Mouse (Mus musculus) left cerebral cortex, postnatal 36 days (tissue): ENCODE results near the gene Alpk1. TPM values are rescaled to one million over a fixed set of nuclear protein-coding genes. Genes with fewer than 3 reads are reported as not detected.

ENCODE experiments used
- DNase-seq, 2 experiments: peaks; one replicate each; pipeline ENCODE4 v3.0.0; 2021 to 2022; ENCODE audit warnings: low spot score in 2 of 2, mixed read lengths in 1 of 2
- intact Hi-C: fragments of 180-260 bp; cut with DNase I; formaldehyde crosslinking; loops from one replicate; pipeline ENCODE4 v1.15.1; 2025
- total RNA-seq, 2 experiments: library from RNA; stranded (reverse); gene quantifications; 2 replicates each; pipeline ENCODE4 v1.2.3; 2021

The Alpk1 gene
- 1 to 10 TPM; 3.0 to 4.6 TPM for total RNA-seq

DNA sequence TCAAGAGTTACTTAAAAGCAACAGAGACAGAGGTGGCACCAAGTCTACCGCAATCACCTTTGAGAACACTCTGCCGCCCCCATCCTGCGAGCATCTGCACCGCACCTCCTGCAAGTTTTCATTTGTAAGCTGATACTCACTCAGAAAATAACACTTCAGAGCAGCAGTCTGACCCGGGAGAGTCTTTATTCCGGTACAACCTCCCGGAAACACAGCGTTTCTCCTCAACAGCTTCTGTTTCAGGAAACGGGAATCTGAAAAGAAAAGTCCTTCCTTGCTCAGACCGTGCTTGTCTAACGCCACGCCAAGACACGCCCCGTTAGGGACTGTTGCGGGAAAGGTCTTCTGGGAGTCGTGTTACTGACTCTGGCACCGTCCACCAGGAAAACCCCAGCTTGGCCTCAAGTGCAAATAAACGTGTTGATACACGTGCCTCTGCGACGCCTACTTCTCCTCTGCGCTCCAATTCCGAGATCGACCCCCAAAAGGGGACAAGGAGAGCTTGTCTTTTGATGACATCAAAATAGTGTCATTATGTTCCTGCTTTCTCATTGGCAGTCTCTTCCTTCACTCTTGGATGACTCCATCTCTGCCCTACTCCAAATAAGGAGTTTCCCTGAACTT lies at the start of gene Alpk1:
TSS of gene Alpk1 (minus strand) at position 507 of the 624 bp plus-strand sequence.
- DNase-seq: peak; percentile 26 to 34

DNA sequence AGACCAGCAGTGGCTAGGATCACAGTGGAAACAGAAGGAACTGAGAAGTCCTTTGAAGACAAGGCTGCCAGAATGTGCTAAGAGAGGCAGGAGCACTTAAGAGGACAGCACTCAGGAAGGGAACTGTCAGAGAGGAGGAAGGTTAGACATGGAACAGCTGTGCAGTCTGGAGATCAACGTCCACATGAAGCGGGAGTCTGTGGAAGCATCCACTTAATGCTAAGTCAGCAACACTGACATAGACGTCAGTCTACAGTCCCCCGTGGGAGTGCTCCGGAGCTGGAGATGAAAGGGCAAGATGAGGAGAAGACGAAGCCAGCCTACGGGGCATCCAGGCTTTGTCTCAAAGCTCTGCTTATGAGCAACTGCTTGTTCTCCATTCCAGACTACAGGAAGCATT lies 46.8 kb upstream of the Alpk1 start:
- no peak for DNase-seq

More for the DNA sequence above, at the start of gene Alpk1:
- intact Hi-C loops: no loop called here

GRCm38 (mm10) chr3:127826503-127826902 lies 46.2 kb upstream of the Alpk1 start:
- DNase-seq: no peak
- intact Hi-C loops: no loop called here

More for the DNA sequence above, 46.8 kb upstream of the Alpk1 start:
- intact Hi-C loops: no loop called here

DNA sequence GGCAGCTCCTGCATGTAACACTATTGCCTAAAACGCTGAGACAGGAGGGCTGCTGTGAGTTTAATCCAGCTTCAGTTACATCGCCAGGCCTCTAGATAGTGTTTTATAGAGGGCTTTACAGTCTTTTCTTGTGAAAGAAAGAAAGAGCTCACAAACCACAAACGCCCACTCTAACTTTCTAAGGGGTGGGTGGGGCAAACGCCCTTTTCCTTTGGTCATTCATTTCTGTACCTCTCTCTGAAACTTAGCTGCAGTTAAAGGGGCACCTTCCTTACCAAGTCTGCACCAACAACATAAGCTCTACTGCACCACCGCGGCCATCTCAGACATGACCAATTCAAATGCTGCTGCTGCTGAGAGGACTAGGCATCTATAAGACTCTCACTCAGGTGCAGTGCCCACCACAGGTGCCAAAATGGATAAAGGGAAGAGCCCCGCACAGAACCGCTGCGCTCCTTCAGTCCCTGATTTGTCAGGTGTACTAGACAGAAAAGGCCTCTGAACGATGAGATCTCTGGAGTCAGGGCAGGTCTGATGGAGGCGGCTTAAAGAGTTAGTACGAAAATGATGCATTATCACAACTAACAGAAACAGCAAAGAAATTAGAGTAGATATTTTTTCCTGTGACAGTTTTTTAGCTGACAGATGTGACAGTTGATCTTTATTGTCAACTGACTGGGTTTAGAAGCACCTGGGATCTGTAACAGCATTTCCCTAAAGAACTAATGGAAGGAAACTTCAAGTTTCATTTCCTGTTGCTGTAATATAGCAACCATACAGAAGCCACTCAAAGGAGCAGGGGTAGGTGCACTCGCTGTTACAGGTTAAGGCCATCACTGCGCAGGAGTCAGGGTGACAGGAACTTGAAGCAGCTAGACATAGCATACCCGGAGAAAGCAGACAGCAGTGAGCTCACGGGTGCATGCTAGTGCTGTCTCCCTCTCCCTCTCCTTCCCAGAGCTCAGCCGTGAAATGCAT lies 43.8 kb upstream of the Alpk1 start:
- no peak for DNase-seq
- intact Hi-C loops: no loop called here

GRCm38 (mm10) chr3:127821209-127821608 lies 40.9 kb upstream of the Alpk1 start:
- no peak for DNase-seq
- intact Hi-C loops: no loop called here

GRCm38 (mm10) chr3:127820400-127820799 lies 40.1 kb upstream of the Alpk1 start:
- DNase-seq: no peak
- intact Hi-C loops: no loop called here

- DNase-seq: no peak
Measured at GRCm38 (mm10) chr3:127818694-127819663, 38.7 kb upstream of the Alpk1 start.

GRCm38 (mm10) chr3:127817120-127817683 lies 36.9 kb upstream of the Alpk1 start:
- intact Hi-C loops: no loop called here
- DNase-seq: no peak

More at GRCm38 (mm10) chr3:127818694-127819663, 38.7 kb upstream of the Alpk1 start:
- intact Hi-C loops: no loop called here

- intact Hi-C loops: no loop called here
Measured at GRCm38 (mm10) chr3:127809103-127809502, 28.8 kb upstream of the Alpk1 start.

DNA sequence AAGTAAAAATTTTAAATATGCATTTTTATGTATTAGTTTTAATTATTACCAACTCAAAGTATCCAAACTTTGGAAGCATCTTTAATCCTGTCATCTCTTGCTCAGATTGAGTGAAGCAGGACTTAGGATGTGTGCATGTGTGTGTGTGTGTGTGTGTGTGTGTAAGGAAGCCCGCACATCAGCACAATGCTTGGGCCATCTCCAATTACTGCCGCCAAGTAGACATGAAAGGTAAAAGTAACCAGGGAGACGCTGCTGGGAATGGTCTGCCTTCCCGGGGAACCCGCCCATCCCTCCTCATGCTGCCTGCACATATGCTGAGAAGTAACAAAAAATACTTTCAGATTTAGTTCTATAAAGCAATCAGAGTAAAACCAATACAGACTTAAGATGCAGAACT lies 27.5 kb upstream of the Alpk1 start:
- intact Hi-C loops: no loop called here
- DNase-seq: no peak

More at GRCm38 (mm10) chr3:127809103-127809502, 28.8 kb upstream of the Alpk1 start:
- no peak for DNase-seq

GRCm38 (mm10) chr3:127805991-127806390 lies 25.7 kb upstream of the Alpk1 start:
- DNase-seq: no peak
- intact Hi-C loops: no loop called here

DNA sequence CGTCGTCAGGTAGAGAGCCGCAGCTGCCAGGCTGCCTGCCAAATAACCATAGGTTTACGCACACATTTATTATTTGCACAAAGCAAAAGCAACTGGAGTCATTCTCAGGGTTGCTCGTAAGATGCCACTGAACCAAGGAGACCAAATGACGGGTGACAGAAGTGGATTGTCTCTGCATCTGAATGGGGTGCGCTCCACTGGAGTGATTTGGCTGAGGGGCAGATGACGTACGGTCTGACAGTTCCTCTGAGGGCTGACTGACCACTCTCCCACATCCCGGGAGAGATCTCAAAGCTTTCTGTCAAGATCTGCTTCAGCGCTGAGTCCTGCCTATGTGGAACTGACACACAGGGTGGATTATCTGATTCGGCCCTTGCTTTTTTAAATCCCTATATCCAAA lies 24.7 kb upstream of the Alpk1 start:
- no peak for DNase-seq
- intact Hi-C loops: no loop called here

GRCm38 (mm10) chr3:127804439-127804838 lies 24.1 kb upstream of the Alpk1 start:
- DNase-seq: no peak
- intact Hi-C loops: no loop called here

DNA sequence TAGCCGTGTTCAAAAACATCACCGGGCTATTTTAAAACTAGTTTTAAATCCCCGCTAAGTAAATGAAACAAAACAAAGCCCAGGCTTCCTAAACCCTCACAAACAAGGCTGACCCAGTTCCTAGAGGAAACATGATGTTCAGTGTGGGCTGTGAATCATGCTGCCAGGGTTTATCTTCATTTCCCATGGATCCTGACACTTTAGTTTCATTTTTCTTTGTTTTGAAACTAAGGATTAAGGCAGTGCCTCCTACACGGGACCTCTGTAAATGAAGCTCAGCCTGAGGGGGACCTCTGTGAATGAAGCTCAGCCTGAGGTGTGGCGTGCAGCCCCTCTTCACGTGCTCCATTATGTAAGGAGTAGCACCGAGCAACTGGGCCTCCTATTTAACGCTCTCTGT lies 22.5 kb upstream of the Alpk1 start:
- DNase-seq: peak; percentile 23 to 42

GRCm38 (mm10) chr3:127801162-127801561 lies 20.8 kb upstream of the Alpk1 start:
- intact Hi-C loops: no loop called here
- no peak for DNase-seq

More for the DNA sequence above, 22.5 kb upstream of the Alpk1 start:
- intact Hi-C loops: no loop called here

GRCm38 (mm10) chr3:127796271-127796670 lies 15.9 kb upstream of the Alpk1 start:
- no peak for DNase-seq
- intact Hi-C loops: no loop called here

DNA sequence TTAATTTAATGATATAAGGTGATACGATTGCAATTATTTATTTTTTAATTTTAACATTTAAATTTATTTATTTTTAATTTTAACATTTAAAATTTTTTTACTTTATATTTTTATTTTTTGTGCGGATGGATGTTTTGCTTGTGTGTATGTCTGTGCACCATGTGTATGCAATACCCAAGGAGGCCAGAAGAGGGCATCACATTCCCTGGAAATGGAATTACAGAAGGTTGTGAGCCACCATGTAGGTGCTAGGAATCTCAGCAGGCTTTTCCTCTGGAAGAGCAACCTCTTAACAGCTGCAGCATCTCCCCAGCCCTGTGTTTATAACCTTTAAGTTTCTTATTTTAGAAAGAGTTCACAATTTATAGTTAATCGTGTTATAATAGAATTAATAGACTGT lies 15.4 kb upstream of the Alpk1 start:
- DNase-seq: no peak
- intact Hi-C loops: no loop called here

DNA sequence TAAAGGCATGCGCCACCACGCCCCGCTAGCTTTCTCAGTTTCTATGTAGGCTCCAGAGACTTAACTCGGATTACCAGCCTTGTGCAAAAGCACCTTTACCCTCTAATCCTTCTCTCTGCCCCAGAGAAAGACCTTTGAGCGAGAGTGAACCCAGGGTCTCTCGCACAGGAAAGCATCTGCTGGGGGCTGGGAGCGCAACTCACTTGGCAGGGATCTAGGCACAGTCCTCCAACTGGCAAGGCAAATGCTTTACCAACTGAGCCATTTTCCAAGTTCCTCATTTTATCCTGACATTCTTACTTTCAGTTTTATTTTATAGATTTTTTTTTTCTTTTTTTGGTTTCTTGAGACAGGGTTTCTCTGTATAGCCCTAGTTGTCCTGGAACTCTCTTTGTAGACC lies 12.7 kb upstream of the Alpk1 start:
- intact Hi-C loops: no loop called here
- DNase-seq: no peak
